Mouse (Mus musculus): ENCODE data around the gene Cacng7. TPM values are rescaled to one million over a fixed set of nuclear protein-coding genes. Genes with fewer than 3 reads are reported as not detected.

Gene Cacng7
- total RNA-seq, 1 experiment from 2014 or later: not detected

DNA sequence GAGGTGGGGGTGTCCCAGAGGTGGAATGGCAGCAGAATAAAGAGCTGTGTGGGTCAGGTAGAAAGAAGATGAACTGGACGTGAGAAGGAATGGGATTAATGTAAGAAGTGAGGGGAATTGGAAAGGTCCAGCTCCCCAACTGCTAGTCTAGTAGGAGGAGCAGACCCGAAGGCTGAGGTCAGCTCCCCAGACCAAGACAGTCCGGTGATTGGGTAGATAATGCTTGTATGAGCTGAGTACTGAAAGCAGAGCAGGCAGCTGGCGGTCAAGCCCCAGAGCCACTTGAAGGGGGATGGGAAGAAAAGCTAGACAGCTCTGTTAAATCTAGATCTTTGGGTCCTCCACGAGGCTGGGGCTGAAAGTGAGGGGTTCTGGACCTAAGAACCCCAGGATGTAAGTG, 787 bp downstream of the Cacng7 start:
- ATAC-seq (replicated peaks; ENCODE audit: insufficient number of reproducible peaks, low FRiP score, low TSS enrichment, poor library complexity, severe bottlenecking): no peak

DNA sequence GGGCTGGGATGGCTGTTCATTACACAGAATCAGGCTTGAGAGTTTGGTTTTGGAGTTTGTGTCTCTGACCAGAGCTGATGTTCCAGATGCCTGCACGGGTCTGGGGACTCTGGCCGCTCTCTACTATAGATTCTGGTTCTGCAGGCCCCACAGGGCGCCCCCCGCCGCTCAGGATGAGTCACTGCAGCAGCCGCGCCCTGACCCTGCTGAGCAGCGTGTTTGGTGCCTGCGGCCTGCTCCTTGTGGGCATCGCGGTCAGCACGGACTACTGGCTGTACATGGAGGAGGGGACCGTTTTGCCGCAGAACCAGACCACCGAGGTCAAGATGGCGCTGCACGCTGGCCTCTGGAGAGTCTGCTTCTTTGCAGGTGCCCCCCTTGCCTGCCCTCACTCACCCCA, 3.7 kb downstream of the Cacng7 start:
- no peak for ATAC-seq (replicated peaks; ENCODE audit: insufficient number of reproducible peaks, low FRiP score, low TSS enrichment, poor library complexity, severe bottlenecking)

DNA sequence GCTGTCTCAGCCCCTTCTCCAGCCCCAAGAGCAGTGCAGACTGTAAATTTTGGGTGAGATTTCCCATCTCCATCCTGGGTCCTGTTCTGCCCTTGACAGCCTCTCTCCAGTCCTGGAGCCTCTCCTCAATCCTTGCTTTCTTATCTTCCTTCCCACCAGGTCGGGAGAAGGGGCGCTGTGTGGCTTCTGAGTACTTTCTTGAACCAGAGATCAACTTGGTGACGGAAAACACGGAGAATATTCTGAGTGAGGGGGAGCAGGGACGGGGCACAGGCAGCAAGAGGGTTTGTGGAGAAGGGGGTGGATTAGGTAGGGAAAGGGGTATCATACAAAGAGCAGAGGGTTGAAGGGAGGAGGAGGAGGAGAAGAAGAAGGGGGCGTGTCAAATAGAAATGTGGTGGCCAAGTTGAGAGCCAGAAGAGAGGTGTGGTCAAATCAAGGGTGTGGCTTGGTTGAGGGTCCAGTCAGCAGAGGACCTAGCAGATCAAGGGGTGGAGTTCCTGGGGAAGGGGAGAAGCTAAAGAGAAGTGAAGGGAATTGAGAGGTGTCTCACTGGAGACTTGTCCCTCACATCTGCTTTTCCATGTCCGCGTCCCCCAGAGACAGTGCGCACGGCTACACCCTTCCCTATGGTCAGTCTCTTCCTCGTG, 5.7 kb downstream of the Cacng7 start:
- ATAC-seq (replicated peaks; ENCODE audit: insufficient number of reproducible peaks, low FRiP score, low TSS enrichment, poor library complexity, severe bottlenecking): no peak

DNA sequence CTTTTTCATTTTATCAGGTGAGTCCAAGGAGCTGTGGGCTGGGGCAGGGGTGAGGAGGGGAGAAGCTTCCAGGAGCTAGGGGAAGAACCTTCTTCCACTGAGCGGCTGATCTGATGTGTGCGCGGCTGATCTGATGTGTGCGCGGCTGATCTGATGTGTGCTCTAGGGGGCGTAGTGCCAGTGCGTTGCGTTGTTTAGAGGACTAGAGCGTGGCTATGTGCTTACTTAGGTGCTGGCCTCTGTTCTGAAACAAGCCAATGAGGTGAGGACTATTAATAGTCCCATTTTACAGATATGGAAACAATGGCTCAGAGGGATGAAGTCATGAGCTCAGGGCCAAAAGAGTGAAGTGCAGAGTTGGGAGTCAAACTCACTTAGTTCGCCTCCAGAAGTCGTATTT, 6.3 kb downstream of the Cacng7 start:
- no peak for ATAC-seq (replicated peaks; ENCODE audit: insufficient number of reproducible peaks, low FRiP score, low TSS enrichment, poor library complexity, severe bottlenecking)

DNA sequence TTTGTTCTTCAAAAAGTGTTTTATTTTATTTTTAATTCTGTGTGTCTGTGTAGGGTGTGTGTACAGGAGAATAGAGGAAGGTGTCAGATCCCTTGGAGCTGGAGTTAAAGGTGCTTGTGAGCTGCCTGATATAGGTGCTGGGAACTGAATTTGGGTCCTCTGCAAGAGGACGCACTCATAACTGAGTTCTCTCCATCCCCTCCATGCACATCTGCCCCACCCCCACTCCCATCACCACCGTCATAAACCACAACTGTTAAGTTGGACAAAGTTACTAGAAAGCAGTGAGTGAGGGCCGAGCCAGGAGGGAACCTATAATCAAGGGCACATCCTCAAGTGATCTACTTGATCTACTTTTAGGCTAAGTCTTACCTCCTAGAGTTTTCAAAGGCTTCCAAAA, 11.1 kb downstream of the Cacng7 start:
- no peak for ATAC-seq (replicated peaks; ENCODE audit: insufficient number of reproducible peaks, low FRiP score, low TSS enrichment, poor library complexity, severe bottlenecking)

DNA sequence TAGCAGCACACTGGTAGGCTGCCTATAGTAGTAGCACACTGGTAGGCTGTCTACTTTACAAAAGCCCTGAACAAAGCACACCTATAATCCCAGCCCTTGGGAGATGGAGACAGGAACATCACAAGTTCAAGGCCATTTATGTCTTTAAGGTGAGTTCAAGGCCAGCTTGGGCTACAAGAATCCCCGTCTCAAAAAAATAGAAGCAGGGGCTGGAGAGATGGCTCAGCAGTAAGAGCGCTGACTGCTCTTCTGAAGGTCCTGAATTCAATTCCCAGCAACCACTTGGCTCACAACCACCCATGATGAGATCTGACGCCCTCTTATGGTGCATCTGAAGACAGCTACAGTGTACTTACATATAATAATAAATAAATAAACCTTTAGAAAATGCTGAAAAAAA, 12.5 kb downstream of the Cacng7 start:
- no peak for ATAC-seq (replicated peaks; ENCODE audit: insufficient number of reproducible peaks, low FRiP score, low TSS enrichment, poor library complexity, severe bottlenecking)

DNA sequence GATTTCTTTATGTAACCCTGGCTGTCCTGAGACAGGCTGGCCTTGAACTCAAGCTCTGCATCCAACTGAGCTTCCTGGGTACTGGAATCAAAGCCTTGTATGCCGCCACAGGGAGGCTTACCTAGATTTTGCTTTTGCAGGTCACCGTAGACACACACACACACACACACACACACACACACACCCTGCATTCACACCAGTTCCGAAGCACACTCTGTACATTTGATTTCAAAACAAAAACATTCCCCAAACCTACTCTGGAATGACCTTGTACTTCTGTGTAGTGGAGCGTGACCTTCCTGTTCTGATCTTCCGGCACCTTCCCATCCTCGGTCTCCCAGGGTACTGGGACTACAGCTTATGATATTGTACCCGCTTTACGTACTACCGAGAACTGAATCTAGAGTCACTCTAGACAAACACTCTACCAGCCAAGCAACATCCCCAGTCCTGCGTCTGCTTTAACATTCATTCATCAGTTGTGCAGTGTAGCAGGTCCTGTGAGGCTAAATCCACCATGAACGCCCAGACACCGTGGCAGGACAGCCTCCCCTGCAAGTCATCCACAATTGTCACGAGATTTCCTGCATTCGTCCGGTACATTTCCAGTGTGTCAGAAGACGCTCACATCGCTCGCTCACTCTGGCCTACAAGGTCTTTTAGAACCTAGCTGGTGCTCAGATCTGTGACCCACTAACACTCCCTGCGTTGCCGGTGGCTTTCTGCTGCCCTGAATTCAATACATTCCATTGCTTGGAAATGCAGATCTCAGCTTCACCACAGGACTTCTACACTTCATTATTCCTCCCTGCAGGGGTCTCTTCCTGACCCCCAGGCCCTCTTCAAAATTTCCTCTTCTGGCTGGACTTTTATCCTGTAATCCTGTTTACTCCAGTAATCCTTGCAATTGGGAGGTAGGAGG, 14.9 kb downstream of the Cacng7 start:
- no peak for ATAC-seq (replicated peaks; ENCODE audit: insufficient number of reproducible peaks, low FRiP score, low TSS enrichment, poor library complexity, severe bottlenecking)

DNA sequence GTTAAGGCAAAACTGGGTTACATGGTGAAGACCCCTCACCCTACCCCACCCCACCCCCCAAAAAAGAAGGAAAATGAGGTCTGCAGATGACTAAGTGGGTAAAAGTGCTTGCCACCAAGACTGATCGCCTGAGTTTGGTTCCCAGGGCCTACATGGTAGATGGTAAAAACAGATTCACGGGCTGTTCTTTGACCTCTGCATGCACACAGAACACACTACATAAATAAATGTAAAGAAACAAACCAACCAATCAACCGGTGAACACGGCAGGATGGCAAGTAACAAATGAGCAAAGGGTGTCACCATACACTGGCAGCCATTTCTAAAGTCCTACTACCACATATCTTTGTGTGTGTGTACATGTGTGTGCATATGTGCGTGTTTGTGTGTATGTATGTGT, 15.6 kb downstream of the Cacng7 start:
- ATAC-seq (replicated peaks; ENCODE audit: insufficient number of reproducible peaks, low FRiP score, low TSS enrichment, poor library complexity, severe bottlenecking): no peak

DNA sequence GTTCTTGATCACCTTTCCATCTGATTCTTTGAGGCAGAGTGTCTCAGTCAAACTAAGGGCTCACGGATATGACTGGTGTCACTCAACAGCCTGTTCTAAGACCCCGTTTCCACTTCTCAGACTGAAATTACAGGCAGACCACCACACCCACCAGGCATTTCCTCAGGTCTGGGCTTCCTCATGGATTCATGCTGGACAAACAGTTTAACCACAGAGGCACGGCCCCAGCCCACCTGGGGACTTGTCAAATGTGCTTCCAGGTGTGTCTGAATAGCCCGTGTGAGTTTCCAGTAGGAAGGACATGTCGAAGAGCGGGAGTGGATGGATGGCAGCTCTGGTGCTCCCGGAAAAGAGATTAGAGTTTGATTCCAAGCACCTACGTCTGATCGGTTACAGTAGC, 17.0 kb downstream of the Cacng7 start:
- no peak for ATAC-seq (replicated peaks; ENCODE audit: insufficient number of reproducible peaks, low FRiP score, low TSS enrichment, poor library complexity, severe bottlenecking)

DNA sequence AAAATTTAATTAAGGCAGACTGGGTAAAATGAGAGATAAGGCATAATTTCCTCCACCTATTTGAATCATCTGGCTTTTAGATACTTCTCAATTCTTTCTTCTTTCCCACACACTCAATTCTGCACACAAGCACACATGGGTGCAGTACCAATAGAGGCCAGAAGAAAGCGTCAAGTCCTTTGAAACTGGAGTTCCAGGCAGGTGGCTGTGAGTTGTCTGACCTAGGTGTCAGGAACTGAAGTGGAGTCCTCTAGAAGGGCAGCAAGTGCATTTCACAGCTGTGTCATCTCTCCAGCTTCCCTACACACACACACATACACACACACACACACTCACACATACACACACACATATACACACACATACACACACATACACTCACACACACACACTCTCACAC, 18.8 kb downstream of the Cacng7 start:
- ATAC-seq (replicated peaks; ENCODE audit: insufficient number of reproducible peaks, low FRiP score, low TSS enrichment, poor library complexity, severe bottlenecking): no peak

DNA sequence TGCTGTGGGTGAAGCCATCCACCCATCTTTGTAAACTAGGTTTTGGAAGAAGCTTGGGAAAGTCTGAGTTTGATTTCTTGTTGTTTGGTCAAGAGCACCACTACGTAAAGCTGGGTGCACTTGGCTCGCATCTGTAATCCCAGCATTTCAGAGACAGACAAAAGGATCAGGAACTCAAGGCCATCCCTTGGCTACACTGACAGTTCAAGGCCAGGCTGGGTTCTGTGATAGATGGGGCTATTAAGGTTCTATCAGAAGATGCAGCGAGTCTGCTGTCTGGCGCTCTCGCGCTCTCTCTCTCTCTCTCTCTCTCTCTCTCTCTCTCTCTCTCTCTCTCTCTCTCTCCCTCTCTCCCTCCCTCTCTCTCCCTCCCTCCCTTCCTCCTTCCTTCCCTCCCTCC, 22.1 kb downstream of the Cacng7 start:
- no peak for ATAC-seq (replicated peaks; ENCODE audit: insufficient number of reproducible peaks, low FRiP score, low TSS enrichment, poor library complexity, severe bottlenecking)

DNA sequence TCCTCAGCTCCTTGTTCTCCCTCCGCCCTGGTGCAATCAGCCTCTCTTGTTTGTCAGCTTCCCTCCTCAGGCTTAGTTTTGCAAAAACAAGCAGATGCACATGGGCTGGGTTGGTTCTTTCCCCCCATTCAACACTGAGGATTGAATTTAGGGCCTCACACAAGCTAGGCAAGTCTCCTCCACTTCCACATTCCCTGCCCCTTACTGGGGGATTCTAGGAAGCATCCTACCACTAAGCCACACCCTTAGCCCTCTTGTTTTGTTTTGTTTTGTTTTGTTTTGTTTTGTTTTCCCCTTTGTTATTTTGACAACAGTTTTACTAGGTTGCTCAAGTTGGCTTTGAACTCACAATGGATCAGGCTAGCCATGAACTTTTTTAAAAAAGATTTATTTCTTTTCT, 27.9 kb downstream of the Cacng7 start:
- ATAC-seq (replicated peaks; ENCODE audit: insufficient number of reproducible peaks, low FRiP score, low TSS enrichment, poor library complexity, severe bottlenecking): no peak

DNA sequence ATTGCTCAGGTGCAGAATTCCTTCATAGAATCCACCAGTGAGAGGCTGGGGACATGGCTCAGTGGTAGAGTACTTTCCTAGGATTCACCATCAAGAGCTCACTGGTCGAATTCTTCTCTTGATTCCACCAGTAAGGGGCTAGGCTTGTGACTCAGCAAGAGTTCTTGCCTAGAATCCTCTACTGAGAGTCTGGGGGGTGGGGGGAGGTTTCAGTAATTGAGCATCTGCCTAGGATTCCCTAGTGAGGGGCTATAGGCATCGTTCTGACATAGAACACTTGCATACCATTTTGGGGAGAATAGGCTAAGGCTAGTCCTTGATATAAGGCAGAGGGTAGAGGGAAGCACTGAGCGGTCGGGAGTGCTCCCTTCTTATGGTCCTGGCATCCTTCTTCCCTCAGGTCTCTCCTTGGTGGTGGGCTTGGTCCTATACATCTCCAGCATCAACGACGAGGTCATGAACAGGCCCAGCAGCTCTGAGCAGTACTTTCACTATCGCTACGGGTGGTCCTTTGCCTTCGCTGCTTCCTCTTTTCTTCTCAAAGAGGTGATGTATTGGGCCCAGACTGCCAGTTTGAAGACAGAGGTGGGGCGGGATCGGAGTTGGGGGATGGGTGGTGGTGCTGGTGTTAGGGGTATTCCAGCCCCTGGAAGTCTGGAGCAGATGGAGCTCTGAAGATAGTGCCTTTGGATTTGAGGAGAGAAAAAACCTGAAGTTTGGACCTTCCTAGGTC, 33.0 kb downstream of the Cacng7 start:
- no peak for ATAC-seq (replicated peaks; ENCODE audit: insufficient number of reproducible peaks, low FRiP score, low TSS enrichment, poor library complexity, severe bottlenecking)

DNA sequence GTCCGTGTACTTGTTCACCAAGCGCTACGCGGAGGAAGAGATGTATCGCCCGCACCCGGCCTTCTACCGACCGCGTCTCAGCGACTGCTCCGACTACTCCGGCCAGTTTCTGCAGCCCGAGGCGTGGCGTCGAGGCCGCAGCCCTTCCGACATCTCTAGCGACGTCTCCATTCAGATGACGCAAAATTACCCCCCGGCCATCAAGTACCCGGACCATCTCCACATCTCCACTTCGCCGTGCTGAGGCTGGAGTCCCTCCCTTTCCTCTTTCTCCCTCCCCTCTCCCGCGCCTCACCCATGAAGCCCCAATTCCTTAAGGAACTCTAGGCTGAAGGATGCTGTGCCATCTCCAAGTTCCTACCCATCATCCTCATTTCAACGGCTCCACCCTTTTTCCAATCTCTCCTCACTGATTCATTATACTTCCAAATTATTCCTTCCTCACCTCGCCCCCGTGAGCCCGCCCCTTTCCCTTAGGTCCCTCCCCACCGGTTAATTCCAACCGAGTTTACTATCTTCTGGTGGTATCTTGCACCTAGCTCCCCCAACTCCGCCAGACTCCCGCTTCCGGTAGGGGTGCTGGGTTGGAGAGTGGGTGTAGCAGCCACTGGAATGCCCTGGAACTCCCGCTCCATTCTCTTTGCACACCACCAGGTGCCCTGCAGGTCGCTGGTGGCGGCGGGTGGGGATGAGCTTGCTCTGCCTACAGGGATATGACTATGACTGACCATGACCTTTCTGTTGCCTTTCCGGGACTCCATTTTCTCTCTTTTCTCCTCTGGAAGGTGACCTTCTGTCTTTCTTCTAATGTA, 34.2 kb downstream of the Cacng7 start:
- no peak for ATAC-seq (replicated peaks; ENCODE audit: insufficient number of reproducible peaks, low FRiP score, low TSS enrichment, poor library complexity, severe bottlenecking)

DNA sequence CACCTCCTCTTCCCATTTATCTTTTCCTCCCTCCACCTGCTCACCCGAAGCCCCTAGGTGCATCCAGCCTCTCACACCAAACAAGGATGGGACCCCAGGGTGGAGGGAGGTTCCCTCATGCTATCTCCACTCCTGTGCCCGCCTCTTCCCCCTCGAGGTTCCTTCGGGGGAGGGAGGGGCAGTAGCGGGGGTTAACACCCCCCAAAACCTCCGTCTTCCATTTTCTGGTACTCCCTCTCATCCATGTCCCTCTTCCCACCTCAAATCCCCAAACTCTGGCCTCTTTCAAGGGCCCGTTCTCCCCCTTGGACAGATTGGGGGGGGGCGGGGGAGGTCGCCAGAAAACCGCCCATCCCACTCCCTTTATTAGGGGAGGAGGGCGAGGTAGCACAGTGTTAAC, 34.8 kb downstream of the Cacng7 start:
- ATAC-seq (replicated peaks; ENCODE audit: insufficient number of reproducible peaks, low FRiP score, low TSS enrichment, poor library complexity, severe bottlenecking): no peak

DNA sequence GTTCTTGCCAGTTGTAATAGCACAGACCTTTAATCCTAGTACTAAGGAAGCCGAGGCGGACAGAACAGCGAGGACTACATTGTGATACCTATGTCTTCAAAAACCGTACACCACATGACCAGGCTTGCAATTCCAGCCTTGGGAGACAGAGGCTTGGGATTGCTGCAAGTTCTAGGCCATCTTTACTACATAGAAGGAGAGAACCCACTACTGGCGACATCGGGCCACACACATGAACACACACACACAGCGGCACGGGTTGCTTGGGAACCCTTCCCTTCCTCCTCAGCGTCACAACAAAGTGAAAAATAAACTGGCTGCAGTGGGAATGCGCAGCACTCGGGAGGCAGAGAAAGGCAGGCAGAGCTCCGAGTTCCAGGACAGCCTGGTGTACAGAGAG, 35.6 kb downstream of the Cacng7 start:
- no peak for ATAC-seq (replicated peaks; ENCODE audit: insufficient number of reproducible peaks, low FRiP score, low TSS enrichment, poor library complexity, severe bottlenecking)

DNA sequence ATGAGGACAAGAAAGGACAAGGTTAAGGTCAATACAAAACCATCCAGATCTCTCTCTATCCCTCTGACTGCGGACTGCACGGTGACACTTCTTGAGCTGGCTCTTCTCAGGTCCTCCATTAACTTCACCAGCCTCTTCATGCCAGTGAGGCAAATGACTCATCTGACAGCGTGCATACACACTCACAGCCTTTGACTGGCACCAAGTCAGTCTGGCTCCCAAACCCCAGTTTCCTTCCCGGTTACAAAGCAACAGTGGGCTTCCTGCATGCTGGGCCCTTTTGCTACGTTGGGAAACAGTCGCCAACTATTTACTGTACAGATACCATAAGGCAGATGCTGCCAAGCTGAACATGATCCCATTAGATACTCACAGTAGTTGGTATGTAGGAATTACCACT, 36.4 kb downstream of the Cacng7 start:
- ATAC-seq (replicated peaks; ENCODE audit: insufficient number of reproducible peaks, low FRiP score, low TSS enrichment, poor library complexity, severe bottlenecking): no peak

DNA sequence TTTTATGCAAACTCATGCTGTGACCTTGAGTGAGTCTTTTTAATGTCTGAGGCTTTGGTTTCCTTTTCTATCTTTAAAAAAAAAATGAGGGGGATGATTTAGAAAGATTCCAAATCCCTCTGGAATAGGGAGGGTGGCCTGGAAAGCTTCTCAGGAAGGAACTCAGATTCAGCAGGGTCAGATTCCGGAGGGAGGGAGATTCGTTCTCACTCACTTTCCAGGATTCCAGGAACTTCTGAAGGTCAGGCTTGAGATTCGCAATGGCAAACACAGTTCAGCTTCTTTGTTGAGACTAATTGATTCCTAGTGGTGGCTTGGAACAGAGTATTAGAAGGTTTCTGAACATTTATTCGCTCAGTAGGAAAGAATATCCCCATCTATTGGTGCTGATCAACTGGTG, 37.7 kb downstream of the Cacng7 start:
- ATAC-seq (replicated peaks; ENCODE audit: insufficient number of reproducible peaks, low FRiP score, low TSS enrichment, poor library complexity, severe bottlenecking): no peak

DNA sequence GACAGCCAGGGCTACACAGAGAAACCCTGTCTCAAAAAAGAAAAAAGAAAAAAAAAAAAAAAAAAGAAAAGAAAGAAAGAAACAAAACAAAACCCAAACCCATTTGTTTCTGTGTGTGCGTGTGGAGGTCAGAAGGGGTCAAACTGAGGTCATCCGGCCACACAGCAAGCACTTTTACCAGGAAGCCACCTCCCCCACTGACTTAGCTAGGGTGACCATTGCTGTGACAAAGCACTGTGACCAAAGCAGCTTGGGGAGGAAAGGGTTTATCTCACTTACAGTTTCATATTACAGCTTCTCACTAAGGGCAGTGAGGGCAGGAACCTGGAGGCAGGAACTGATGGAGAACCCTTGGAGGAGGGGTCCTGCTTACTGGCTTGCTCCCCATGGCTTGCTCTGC, 39.6 kb downstream of the Cacng7 start:
- no peak for ATAC-seq (replicated peaks; ENCODE audit: insufficient number of reproducible peaks, low FRiP score, low TSS enrichment, poor library complexity, severe bottlenecking)

Data from monocyte, adult 5-6 weeks (primary cell).